Mouse (Mus musculus) erythroblast, embryonic 14.5 days (primary cell): ENCODE measurements around the gene Sdk1.

Experiments
- GATA1 ChIP-seq: IDR thresholded peaks from 2 replicates; pipeline ENCODE4 v1.6.1; 2012; ENCODE audit warnings: low read length, inconsistent platforms, mixed read lengths
- TAL1 ChIP-seq: IDR thresholded peaks from 3 replicates; pipeline ENCODE4 v1.6.1; 2012; ENCODE audit warnings: low read length, inconsistent platforms, mixed read lengths

GRCm38 (mm10) chr5:141694901-141695300 lies 453.6 kb downstream of the Sdk1 start:
- no peak for TF ChIP-seq TAL1
- no peak for TF ChIP-seq GATA1
